Mouse (Mus musculus) lung, embryonic 14.5 days (tissue): ENCODE measurements at regions not wholly inside any gene's neighbourhood (a gene's known extent, or its start where the extent isn't known, plus 50 kb on each side); places are given as distances from the start of the nearest gene placed in this dataset.

Experiments
- ATAC-seq: fragments of 200-750 bp; cut with Nextera tagmentation; 2 replicates; pipeline ENCODE4 v1.8.0; 2017; ENCODE audit warnings: mild to moderate bottlenecking, moderate TSS enrichment, moderate library complexity; ENCODE audit not compliant: insufficient read depth
- DNase-seq: peaks from one replicate; pipeline ENCODE4 v3.0.0-alpha.2; 2015
- H3K27ac ChIP-seq: fragments of 300-500 bp; sonication (generic); 2 replicates; pipeline ENCODE4 v1.5.1; 2014; ENCODE audit warnings: low read depth, mild to moderate bottlenecking, moderate library complexity
- H3K27me3 ChIP-seq: fragments of 300-500 bp; sonication (generic); 2 replicates; pipeline ENCODE4 v1.6.1; 2014; ENCODE audit warnings: low read length, control low read depth; ENCODE audit not compliant: insufficient read depth
- H3K36me3 ChIP-seq: fragments of 300-500 bp; sonication (generic); 2 replicates; pipeline ENCODE4 v1.6.1; 2014; ENCODE audit warnings: control low read depth; ENCODE audit not compliant: insufficient read depth
- H3K4me1 ChIP-seq: fragments of 300-500 bp; sonication (generic); 2 replicates; pipeline ENCODE4 v1.6.1; 2014; ENCODE audit warnings: antibody characterized with exemption, control low read depth; ENCODE audit not compliant: insufficient read depth
- H3K4me2 ChIP-seq: fragments of 300-500 bp; sonication (generic); 2 replicates; pipeline ENCODE4 v1.6.1; 2014; ENCODE audit warnings: mild to moderate bottlenecking
- H3K4me3 ChIP-seq: fragments of 300-500 bp; sonication (generic); 2 replicates; pipeline ENCODE4 v1.5.1; 2014; ENCODE audit warnings: low read depth, low read length
- H3K9ac ChIP-seq: fragments of 300-500 bp; sonication (generic); 2 replicates; pipeline ENCODE4 v1.6.1; 2014
- H3K9me3 ChIP-seq: fragments of 300-500 bp; sonication (generic); 2 replicates; pipeline ENCODE4 v1.6.1; 2016; ENCODE audit warnings: low read depth, low read length, control low read depth
- CTCF ChIP-seq: IDR thresholded peaks from 2 replicates; pipeline ENCODE4 v1.5.1; 2016; ENCODE audit warnings: antibody characterized with exemption, low read depth
- WGBS: fragments of 180-500 bp; shearing (Covaris S2); extraction: QIAGEN DNeasy Blood & Tissue Kit; methylation state at CpG from one replicate; pipeline ENCODE4 v1.1.7; 2014; 5-methylcytosine and 5-hydroxymethylcytosine counted together

GRCm38 (mm10) chr1:191466261-191466660, 63.2 kb upstream of the Ppp2r5a start:
- 84% methylated on average over 3 of the region's 3 CpGs for WGBS
- H3K4me1 ChIP-seq, result peaks cover 15% of the 10 kb centered on the region
- H3K4me3 ChIP-seq, result no peak overlapping the region
- ATAC-seq (no peak), DNase-seq (no peak)
- H3K36me3 ChIP-seq, result no peaks in the 10 kb centered on the region
- no peak overlapping the region for H3K9ac ChIP-seq
- no peak overlapping the region for H3K27ac ChIP-seq
- H3K4me2 ChIP-seq, result no peak overlapping the region
- no peak for TF ChIP-seq CTCF
- no peaks in the 10 kb centered on the region for H3K9me3 ChIP-seq
- H3K27me3 ChIP-seq, result no peaks in the 10 kb centered on the region

- Histone ChIP-seq H3K9ac (no peak overlapping the region), H3K4me3 (no peak overlapping the region), H3K27ac (peak overlapping the region; percentile 9; the same call in 1 of the 2 replicates), H3K27me3 (no peaks in the 10 kb centered on the region), H3K9me3 (no peaks in the 10 kb centered on the region), H3K36me3 (no peaks in the 10 kb centered on the region), H3K4me2 (no peak overlapping the region), H3K4me1 (peaks cover 17% of the 10 kb centered on the region)
- no peak for TF ChIP-seq CTCF
- WGBS, result 71% methylated on average over 4 of the region's 4 CpGs
- ATAC-seq (no peak), DNase-seq (no peak)
Observed at GRCm38 (mm10) chr1:191465723-191466122, 62.7 kb upstream of the Ppp2r5a start.

- no peak for TF ChIP-seq CTCF
- Histone ChIP-seq H3K9me3 (no peaks in the 10 kb centered on the region), H3K9ac (no peak overlapping the region), H3K27me3 (no peaks in the 10 kb centered on the region), H3K27ac (peak overlapping the region; percentile 9), H3K4me1 (peaks cover 12% of the 10 kb centered on the region), H3K4me3 (no peak overlapping the region), H3K36me3 (no peaks in the 10 kb centered on the region), H3K4me2 (no peak overlapping the region)
- ATAC-seq (no peak), DNase-seq (no peak)
- WGBS, result 8% methylated on average over 2 of the region's 2 CpGs
Observed at GRCm38 (mm10) chr1:191465170-191465569, 62.1 kb upstream of the Ppp2r5a start.

GRCm38 (mm10) chr1:191461811-191462491, 58.9 kb upstream of the Ppp2r5a start:
- H3K4me1 ChIP-seq, result peaks cover 17% of the 10 kb centered on the region
- TF ChIP-seq CTCF, result no peak
- H3K27ac ChIP-seq, result peak overlapping the region; percentile 72; the same call in 1 of the 2 replicates
- peak; percentile 81 for ATAC-seq
- DNase-seq, result peak; percentile 62
- WGBS, result 7% methylated on average over 9 of the region's 9 CpGs
- H3K4me2 ChIP-seq, result peak overlapping the region; percentile 48
- H3K4me3 ChIP-seq, result no peak overlapping the region
- no peaks in the 10 kb centered on the region for H3K36me3 ChIP-seq
- no peaks in the 10 kb centered on the region for H3K9me3 ChIP-seq
- H3K9ac ChIP-seq, result 0 out of 2 replicates have a peak overlapping the region, but pooled peaks have one; percentile 14
- no peaks in the 10 kb centered on the region for H3K27me3 ChIP-seq

- no peak overlapping the region for H3K9ac ChIP-seq
- H3K27me3 ChIP-seq, result no peaks in the 10 kb centered on the region
- H3K27ac ChIP-seq, result no peak overlapping the region
- WGBS, result 47% methylated on average over 5 of the region's 5 CpGs
- no peaks in the 10 kb centered on the region for H3K36me3 ChIP-seq
- no peaks in the 10 kb centered on the region for H3K9me3 ChIP-seq
- no peak overlapping the region for H3K4me2 ChIP-seq
- ATAC-seq, result no peak
- no peak for TF ChIP-seq CTCF
- H3K4me1 ChIP-seq, result peaks cover 17% of the 10 kb centered on the region
- H3K4me3 ChIP-seq, result no peak overlapping the region
- DNase-seq, result no peak
Observed at GRCm38 (mm10) chr1:191459066-191459465, 56.0 kb upstream of the Ppp2r5a start.

GRCm38 (mm10) chr1:191458292-191458691, 55.2 kb upstream of the Ppp2r5a start:
- no peaks in the 10 kb centered on the region for H3K9me3 ChIP-seq
- H3K36me3 ChIP-seq, result no peaks in the 10 kb centered on the region
- H3K27ac ChIP-seq, result no peak overlapping the region; the same call in 1 of the 2 replicates
- H3K4me2 ChIP-seq, result no peak overlapping the region
- H3K4me1 ChIP-seq, result peaks cover 25% of the 10 kb centered on the region
- ATAC-seq (no peak), DNase-seq (no peak)
- H3K4me3 ChIP-seq, result no peak overlapping the region
- no peak overlapping the region for H3K9ac ChIP-seq
- H3K27me3 ChIP-seq, result no peaks in the 10 kb centered on the region
- whole genome bisulfite sequencing, result 65% methylated on average over 2 of the region's 2 CpGs
- TF ChIP-seq CTCF, result no peak

GRCm38 (mm10) chr1:191457103-191457502, 54.0 kb upstream of the Ppp2r5a start:
- WGBS, result 46% methylated on average over 4 of the region's 4 CpGs
- H3K4me2 ChIP-seq, result no peak overlapping the region
- no peak for TF ChIP-seq CTCF
- no peaks in the 10 kb centered on the region for H3K9me3 ChIP-seq
- H3K27ac ChIP-seq, result no peak overlapping the region
- ATAC-seq (no peak), DNase-seq (peak; percentile 60)
- no peaks in the 10 kb centered on the region for H3K36me3 ChIP-seq
- no peak overlapping the region for H3K4me3 ChIP-seq
- peaks cover 25% of the 10 kb centered on the region for H3K4me1 ChIP-seq
- no peaks in the 10 kb centered on the region for H3K27me3 ChIP-seq
- no peak overlapping the region for H3K9ac ChIP-seq
